Mouse (Mus musculus): ENCODE measurements at regions not wholly inside any gene's neighbourhood (a gene's known extent, or its start where the extent isn't known, plus 50 kb on each side); places are given as distances from the start of the nearest gene placed in this dataset.

- TF ChIP-seq CTCF (IDR thresholded peaks at IDR 0.05; ENCODE audit: low read depth) = no peak
- no peak for TF ChIP-seq EP300 (IDR thresholded peaks at IDR 0.05; ENCODE audit: low read depth)
Measured at GRCm38 (mm10) chr16:29761779-29762277, 182.7 kb downstream of the Opa1 start.
